Mouse (Mus musculus) thymus, postnatal 14 days (tissue): Measurements from ENCODE around the gene Hhipl2.
A peak's percentile ranks its signal among the peaks of the same experiment; 100 is the strongest.
"Not testable (repeated sequence)": the region's sequence is repeated elsewhere in the genome, so short reads cannot be mapped to it uniquely, and the experiment has no call there.

Experiments used
- DNase-seq: peaks from one replicate; pipeline ENCODE4 v3.0.0; 2021

Hhipl2 gene

DNA sequence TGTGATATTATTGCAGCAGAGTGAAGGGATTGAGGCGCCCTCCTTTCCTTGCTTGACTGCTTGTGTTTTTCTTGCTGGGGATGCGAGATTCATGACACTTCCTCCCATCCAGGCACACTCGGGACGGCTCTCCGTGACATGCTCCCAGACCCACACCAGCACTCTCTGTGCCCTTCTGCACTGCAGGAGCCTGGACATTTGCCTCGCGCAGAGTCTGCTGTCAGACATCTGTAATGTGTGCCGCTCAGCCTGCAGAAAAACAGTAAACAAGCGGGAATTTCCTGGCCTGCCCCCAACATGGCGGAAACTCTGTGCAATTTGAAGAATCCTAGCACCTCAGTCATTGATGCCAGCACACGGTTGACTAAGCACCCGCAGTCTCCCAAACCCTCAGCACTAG is at the start of gene Hhipl2:
Hhipl2 (plus strand) TSS at position 343 of the 400 bp plus-strand sequence.
- DNase-seq: peak; percentile 26

DNA sequence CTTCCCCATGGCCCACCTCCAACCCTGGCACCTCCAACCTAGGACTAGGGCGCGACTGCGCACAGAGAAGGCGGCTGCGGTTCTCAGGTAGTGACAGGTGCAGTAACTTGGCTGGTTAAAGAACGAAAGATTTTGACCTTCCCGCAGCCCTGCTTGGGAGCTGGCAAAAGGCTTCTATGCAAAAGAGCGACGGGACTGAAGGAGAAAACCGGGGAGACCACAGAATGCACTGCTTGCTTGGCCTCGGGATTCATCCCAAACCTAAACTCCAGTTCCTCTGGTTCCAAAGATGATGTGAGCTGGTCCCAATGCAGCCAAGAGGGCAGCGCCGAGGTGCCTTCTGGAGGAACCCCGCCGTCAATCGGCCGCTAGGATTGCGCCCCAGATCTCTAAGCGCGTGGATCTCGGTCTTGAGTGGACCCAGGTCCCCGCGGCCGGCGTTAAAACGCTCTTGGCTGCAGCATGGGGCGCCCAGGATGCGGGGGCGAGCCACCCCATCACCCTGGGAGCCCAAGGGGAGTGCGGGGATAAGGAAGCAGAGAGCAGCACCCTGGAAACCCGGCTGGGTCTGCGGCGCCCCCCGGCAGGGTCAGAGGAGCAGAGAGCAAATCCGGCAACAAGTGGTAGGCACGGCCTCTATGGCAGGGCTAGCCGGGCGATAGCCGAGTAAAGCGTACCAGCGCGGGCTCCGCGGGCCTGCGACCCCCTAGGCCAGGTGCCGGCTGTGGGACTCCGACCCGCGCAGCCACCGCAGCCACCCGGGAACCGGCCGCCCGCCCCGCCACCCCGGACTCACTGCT is 49.2 kb upstream of the Hhipl2 start:
- no peak for DNase-seq

DNA sequence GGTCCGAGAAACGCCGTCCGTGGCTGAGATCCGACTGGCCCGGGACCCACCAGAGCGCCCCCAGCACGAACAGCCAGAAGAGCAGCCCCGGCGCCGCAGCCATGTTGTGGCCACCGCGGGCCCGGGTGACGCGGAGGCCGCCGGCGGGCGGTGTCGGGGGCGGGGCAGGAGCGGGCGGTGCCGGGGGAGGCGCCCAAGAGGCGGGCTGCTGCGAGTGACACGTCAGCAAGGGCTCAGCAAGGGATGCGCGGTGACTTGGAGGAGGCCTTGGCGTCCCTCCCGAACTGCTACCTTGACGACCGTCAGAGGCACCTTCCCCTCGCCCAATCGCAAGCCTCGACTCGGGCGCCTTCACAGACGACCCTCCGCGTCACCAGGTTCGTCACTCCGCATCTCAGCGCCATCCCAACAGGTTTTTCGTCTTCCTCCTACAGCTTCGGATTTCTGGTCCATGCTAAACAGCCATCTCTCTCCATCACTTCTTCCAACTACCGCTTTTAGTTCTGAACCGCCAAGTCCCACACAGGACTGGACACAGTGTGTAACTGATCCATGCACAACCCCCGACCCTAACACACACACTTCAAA is 48.5 kb upstream of the Hhipl2 start, which contains the start of gene Mia3:
Mia3 (minus strand) TSS at position 127 of the 588 bp plus-strand sequence.
- DNase-seq: peak; percentile 97

DNA sequence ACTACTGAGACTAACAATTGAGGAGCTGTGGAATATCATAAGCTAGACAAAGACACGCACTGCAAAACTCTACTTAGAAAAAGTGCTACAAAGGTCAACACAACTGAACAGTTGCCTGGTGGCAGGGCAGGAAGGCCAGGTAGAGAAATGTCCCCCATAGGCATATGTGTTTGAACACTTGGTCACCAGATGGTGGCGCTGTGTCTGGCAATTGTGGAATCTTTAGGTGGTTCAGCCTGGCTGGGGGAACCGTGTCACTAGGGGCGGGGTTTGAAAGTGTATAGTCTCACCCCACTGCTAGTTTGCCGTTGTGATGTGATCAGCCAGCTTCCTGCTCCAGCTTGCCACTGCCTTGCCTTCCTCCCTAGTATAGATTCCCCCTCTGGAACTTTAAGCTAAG is 43.3 kb upstream of the Hhipl2 start:
- DNase-seq: no peak

DNA sequence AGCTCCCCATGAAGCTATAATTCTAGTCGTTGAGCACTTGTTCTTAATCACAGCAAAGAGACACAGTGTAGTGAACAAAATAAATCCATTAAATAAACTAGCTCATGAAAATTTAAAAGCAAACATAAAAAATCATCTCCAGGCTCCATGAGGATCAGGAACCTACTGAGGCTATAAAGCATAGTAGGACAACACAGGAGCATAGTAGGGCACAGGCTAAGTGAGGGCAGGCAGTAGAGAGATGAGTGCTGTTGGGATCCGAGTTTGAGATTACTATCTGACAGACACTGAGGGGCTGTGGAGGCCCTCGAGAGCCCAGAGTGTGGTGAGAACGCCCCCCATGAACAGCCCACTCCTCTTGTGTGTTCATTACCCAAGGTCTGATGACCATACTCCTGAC is 41.0 kb upstream of the Hhipl2 start:
- DNase-seq: no peak

DNA sequence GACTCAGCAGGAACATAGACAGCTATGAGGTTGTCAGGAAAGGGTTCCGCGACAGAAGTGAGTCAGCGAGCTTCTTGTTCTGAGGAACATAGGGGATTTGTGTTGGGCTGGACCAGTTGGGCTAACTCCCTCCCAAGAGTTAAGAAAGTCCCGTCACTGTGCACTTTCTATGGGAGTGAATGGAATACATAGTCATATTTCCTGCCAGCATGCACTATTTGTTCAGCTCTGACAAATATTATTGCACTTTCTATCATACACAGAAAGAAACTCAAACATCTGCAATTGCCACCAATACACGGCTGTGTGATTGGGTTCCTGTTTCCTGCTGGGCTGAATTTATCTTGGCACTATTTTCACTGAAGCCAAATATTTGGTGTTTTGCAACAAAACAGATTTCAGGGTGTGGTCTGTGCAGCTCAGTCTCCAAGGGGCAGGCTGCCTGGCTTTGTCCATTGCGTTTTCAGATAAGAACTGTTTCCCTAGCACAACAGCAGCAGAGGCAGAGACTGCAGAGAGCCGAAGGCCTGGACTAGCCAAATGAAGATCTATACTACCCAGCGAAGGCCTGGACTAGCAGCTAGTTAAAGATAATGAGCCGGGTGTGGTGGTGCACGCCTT is 39.6 kb upstream of the Hhipl2 start:
- DNase-seq: no peak

DNA sequence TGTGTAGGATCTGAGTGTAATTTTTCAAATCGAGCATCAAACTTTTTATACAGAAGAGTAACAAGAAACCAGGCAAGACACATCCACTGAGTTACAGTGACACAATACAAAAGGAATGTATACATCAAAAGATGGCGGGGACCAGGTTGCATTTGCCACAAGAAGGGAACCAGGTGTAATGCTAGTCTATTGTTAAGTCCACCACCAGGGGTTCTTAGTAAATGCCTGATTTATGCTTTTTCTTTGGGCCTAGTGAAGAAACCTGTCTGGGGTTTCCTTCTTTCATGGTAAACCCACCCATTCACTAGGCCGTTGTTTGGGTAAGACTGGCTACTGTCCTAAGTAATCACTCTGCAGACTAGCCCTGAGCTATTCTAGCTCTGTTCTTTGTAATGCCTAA is 38.6 kb upstream of the Hhipl2 start:
- DNase-seq: not testable (repeated sequence)

DNA sequence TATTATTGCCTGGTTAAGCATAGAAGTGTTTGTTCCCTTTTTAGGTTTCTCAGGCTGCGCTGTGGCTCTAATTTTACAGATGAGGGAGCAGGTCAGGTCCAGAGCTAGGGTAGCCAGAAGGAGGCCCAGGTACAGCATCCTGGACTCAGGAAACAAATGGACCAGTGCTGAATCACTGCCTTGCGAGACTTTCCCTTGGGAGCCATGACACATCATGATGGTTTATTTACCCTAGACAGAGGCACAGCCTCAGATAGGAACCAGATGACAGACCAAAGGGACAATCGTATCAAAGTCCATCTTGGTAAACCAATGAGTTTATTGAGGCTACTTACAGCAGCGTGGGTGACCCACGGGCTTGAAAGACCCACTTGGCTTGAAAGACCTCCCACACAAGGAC is 36.2 kb upstream of the Hhipl2 start:
- no peak for DNase-seq

DNA sequence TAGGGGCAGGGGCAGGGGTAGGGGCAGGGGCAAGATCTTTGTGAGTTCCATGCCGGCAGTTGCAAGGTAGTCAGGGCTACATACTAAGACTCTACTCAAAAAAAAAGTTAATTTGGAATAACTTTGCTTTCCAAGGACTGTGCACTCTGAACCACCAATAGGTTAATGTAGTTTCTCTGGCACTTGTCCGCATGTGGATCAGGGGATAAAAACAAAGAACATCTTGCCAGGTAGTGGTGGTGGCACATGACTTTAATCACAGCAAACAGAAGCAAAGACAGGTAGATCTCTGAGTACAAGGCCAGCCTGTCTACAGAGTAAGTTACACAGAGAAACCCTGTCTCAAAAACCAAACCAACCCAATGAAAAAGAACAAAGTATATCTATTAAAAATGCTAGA is 35.4 kb upstream of the Hhipl2 start:
- DNase-seq: no peak

DNA sequence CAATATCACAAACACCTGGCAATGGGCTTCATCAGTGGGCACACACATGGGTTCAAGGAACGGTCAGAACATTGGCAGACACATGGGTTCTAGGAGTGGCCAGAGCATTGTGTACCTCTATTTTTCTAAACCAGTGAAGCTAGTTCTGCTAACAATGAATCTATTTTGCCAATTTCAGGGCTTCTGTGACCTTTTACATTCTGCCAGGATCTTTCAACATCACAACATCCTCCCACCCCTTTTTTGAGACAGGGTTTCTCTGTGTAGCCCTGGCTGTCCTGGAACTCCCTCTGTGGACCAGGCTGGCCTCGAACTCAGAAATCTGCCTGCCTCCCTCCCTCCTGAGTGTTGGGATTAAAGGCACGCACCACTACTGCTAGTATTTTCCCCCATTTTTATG is 30.6 kb upstream of the Hhipl2 start:
- not testable (repeated sequence) for DNase-seq

DNA sequence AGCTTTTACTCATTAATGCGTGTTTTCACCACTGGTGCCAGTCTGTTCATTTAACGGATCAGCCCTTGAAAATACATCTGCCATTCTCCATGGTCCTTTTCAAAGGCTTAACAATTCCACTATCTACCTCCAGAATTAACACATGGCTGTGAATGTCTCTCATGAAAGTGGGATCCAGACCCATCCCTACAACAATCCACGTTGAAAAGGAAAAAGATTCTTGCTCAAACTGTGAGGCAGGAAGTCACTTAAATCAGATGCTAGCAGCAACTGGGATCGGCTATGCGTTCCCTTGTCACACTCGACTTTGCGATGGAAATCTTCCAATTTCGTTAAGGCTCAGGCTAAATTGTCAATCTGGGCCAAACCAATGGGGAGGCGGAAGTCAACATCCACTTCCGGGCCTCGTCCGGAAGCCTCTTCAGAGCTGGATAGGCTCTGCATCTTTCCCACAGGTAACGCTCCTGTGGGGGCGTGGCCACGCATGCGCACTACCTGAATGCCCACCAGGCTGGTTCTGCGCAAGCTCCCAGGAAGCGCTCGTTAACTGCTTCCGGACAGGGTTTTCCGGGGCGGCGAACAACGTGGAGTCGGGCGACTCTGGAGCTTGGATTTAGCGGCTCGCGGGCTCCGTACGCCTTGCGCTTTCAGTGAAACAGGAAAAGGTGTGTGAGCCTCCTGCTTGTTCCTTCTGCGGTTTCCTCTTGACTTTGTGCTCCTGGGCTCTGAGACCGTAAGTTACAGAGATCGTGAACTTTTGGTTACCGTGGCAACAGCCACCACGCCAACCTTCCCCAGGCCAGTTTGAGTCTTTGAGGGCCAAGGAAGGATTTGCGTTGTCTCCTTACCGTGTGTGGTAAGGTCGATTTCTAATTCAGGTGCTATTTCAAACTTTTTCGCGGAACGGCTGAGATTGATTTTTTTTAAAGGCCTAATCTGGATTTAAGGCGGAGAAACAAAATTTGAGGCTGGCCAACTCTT is 29.3 kb upstream of the Hhipl2 start, which contains the start of gene Taf1a:
Taf1a (plus strand) TSS at position 556 of the 981 bp plus-strand sequence.
- peak; percentile 94 for DNase-seq

DNA sequence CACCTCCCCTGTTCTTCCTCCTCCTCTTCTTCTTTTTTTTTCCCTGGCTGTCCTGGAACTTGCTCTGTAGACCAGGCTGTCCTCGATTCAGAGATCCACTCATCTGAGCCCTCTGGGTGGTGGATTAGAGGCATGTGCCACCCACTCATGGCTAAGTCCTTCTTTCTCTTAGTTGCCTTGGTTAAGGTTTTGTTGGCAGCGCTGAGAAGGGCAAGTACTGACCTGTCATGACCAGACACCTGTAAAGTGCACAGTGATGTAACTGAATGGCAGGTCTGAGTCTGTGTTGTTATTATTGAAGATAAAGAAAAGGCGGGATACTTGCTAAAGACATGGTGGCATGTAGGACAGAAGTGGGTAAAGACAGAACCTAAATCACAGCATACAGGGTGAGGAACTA is 14.6 kb upstream of the Hhipl2 start:
- DNase-seq: no peak

DNA sequence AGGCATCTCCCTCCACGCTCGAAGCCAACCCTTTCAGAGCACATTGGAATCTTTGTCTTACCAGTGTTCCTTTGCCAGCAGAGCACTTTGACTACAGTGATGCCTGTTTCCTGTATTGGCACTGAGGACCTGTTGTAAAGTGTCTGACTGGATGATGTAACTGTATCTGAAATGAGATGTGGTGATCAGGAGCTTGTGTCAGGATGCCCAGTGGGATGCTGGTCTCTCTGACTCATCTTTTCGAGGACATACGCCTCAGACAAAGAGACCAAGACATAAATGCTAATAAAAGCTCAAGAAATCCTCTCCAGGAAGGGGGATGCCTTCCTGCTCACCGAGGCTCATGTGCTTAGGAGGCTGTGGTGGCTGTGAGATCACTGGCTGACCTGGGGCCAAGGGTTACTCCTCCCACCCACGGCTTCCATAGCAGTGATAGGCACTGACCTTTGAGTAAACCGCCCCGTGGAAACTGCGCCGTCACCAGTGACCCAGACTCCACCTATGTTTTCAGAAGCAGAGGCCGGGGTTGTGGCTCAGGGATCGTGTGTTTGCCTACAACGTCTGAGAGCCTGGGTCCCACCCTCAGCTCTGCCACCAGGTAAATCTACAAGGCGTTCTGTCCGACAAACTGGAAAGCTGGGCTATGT is 3.8 kb upstream of the Hhipl2 start:
- DNase-seq: no peak

DNA sequence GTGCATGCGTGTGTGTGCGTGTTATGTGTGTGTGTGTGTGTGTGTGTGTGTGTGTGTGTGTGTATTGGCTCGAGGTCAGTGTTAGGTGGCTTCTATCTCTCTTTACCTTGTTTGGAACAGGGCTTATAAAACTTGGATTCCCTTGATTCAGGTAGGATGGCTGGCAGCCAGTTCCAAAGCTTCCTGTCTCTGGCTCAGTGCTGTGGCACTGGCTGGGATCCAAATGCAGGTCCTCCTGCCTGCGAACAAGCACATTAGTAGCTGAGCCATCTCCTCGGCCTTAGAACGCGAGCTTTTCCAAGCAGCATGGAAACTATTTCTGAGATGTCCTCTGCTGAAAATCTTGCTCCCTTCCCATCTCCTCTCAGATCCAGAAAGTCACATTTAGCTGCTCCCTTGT is 1.7 kb downstream of the Hhipl2 start:
- DNase-seq: no peak

DNA sequence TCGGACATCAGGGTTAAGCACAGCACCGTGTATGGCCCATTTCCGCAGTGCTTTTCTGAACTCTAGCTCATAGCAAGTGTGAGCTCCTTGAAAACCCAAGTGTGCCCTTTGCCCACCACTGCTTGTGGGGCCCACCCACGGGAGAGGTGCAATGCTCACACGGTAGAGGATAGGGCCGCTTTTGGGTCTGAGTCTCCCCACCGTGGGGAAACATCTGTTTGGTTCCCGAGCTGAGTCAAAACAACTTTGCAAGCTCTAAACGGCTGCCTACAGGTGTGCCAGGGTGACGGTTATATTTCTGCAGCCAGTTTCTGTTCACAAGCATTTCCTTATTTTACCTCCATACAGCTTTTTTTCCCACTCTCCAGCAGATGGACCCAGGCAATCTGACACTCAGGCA is 2.3 kb downstream of the Hhipl2 start:
- peak; percentile 77 for DNase-seq

DNA sequence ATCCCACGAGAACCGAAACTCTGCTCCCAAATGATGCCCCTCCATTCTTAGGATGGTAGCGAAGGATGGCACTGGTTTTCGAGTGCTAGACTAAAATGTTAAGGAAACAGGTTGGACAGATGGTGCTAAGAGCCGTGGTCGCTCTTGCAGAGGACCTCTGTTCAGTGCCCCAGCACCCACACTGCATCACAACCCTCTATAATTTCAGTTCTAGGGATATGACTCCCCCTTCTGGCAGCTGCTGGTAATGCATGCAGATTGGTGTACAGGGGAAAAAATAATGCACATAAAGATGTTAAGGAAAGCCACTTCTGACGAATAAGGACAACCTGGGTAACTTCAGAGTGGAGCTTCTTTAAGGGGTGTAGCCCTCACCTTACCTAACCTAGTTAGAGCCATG is 6.1 kb downstream of the Hhipl2 start:
- DNase-seq: no peak

DNA sequence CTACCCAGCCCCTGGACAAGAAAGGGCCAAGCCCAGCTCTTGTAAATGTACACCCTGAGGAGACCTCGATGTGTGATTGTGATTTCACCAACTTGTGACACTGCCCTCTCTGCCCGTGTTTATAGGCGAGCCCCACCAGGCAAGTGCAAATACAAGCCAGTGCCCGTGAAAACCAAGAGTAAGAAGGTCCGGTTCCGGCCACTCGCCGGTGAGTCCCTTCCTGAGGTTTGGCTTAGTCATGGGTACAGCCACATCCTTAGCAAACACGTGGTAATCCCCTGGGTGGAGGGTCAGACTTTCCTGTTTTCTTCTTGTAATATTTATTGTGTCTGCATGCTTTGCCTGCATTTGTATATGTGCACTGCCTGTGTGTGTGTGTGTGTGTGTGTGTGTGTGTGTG is 16.9 kb downstream of the Hhipl2 start:
- DNase-seq: no peak

DNA sequence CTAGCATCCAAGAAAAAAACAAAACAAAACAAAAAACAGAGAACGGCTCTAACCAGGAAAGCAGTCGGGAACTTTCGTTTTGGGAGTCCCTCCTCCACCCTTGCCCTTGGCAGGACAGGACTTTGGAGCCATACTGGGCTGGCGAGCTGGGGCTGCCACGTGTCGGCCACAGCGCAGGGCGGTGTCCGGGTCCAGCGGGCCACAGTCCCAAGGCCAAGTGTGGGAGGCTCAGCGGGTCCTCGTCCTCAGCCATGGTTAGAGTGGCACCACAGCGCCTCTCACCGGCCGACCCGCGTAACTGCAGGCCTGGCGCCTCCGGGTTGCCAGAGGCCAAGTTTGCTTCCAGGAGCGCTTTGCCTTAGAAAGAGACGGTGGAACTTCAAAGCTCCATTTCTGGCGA is 21.0 kb downstream of the Hhipl2 start:
- peak; percentile 83 for DNase-seq

DNA sequence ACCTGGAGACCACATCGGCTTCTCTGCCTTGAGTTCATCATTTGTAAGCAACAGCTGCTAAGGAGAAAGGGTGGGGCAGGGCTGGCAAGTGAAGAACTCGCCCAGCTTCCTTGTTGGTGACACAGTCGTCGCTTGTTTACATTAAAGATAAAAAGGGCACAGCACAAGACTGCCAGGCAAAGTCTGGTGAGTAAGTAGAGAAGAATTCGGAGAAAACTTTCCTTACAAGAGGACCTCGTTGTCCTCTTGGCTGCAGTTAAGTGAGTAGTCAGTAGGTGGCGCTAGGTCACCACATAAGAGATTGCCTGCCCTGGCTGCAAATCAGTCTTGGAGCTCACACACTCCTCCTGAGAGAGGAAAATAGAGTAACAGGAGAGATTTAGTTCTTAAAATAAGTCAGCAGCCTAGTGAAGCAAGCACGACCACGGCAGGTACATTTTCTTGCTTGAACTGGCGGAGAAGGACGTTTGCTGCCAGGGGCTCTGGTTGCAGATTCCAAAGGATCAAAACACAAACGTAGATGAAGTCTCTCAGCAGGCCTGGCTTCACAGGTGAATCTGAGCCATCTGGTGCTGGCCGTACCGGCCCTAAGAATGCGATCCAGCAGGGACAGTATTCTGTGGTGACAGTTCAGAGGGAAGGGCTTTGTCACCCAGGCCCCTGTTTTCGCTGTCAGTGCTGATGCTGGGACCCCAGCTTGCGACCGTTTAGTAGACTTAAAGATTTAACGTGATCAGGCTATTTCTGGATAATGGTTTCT is 24.2 kb downstream of the Hhipl2 start:
- DNase-seq: peak; percentile 80

DNA sequence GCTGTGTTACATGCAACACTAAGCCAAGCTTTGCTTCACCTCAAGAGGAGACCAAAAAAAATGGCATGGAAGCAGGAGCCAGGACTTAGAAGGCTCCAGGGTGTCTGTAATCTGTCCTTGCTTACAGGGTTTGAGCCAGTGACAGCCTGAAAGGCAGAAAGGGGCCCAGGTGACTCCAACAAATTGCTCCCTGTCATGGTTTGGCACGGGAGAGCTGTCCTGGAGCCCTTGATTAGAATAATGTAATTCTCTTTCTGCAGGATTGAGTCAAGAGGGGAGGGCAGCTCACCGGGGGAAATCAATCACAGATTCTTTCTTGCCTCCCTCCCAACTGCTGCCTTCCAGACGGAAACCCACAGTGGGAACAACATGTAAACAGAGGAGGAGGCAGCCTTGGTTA is 35.1 kb downstream of the Hhipl2 start:
- no peak for DNase-seq
